Mouse (Mus musculus): Measurements from ENCODE around the gene Ttll11. TPM values are rescaled to one million over a fixed set of nuclear protein-coding genes. Genes with fewer than 3 reads are reported as not detected.

Ttll11 gene
- total and polyA plus RNA-seq, 3 experiments = 2.1 to 6.1 (median 4.0) TPM

DNA sequence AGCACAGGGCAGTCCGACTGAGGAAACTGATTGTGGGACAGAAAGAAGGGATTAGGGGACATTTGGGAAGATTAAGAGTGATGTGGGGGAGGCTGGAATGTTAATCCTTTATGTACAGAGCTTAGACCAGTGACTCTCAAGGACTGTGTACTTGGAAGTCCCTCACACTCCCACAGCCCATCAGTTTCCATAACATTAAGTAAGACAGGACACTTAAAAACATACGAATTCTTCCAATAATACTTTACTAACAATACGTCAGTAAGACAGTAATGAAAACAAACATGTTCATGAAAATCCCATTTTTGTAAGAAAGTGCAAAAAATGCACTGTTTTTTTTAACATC, 127.6 kb downstream of the Ttll11 start:
- no peak for DNase-seq

DNA sequence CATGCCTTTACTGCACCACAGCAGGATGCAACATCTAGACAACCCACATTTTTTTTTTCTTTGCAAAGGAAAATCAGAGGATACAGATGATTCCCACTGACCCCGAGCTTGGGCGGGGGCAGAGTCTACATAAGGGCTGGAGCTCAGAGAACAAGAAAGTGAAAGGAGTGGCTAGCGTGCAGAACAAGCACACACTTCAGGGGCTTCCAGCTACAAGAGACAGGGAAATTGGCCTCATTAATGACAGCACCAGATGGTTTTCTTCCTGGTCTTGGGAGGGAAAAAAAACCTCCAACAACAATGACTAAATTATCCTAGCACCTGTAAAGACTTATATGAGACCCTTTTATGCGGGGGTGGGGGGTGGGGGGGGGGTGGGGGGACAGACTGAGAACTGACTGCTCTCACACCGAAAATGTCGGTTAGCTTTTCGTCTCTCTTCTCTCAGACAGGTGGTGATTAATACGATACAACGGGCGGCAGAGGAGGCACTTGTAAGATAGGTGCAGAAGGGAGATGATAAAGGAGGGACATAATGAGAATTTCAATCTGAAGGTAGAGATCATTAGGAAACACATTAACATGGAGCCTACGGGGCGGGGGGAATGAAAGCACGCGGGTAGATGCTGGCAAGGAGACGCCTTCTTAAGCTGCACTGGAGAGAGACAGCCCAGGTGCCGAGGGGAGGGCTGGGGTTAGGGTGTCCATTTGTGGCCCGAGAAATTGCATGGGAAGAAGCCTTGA, 128.1 kb downstream of the Ttll11 start:
- no peak for DNase-seq

DNA sequence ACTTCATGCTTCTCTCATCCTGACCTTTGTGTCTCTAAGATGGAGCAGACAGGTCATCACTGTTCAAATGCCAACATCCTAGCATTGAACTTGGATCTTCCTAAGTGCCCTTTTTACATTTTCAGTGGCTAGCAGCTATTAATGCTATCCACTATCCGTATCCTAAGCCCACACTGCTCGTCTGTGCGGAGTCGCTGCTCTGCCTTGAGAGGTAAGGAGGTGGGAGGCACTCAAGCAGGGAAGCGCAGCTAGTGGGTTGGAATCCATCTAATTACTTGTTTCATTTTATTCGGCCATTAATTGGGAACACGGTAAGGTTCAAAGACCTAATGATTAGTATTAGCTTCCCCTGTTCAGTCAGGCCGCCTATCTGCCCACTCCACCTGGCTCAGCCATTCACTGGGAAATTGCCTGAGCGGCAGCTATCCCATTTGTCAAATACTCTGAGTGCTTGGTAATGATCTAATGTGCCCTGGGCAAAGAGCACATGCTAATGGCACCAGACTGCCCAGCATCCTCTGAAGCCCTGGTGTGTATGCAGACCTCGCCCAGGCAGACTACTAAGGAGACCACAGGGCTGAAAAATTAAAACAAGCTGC, 130.0 kb downstream of the Ttll11 start:
- no peak for DNase-seq

DNA sequence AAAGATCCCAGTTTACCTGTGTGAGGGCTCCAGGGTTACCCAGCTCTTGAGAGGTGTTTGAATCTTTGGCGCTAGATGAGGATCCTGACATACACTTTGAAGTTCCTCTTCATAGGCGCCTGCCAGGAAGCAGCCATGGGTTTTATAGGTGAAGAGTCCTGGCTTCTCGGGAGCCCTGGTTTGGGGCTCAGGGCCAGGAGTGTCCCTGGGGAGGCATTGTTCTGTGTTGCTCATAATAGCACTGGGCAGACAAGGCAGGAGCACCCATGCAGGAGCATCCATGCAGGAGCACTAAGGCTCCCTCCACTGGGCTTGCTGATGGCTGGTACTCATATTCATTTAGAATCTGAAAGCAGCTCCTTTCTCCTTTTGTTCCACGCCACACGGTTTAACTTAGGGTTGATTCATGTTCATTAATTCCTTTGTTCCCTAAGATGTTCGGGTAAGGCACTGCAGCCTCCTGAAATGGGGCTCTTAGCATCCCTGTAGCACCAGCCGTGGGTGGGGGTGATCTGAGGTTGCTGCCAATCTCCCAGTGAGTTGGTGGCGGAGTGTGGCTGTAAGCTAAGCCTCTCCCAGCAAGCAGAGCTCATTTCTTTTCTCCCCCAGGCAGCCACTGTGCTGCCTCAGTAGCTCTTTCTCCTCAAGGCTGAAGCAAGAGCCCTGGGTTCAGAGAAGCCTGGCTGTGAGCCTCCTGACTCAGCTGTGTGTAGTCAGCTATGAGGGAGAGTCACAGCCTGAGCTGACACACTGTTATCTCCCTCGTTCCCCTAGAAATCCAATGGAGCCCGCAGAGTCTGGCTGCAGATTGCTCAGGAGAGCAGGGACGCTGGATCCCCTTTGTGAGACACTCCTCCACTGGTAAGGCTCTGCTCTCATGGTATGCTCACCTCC, 133.9 kb downstream of the Ttll11 start:
- peak; percentile 68 for DNase-seq

DNA sequence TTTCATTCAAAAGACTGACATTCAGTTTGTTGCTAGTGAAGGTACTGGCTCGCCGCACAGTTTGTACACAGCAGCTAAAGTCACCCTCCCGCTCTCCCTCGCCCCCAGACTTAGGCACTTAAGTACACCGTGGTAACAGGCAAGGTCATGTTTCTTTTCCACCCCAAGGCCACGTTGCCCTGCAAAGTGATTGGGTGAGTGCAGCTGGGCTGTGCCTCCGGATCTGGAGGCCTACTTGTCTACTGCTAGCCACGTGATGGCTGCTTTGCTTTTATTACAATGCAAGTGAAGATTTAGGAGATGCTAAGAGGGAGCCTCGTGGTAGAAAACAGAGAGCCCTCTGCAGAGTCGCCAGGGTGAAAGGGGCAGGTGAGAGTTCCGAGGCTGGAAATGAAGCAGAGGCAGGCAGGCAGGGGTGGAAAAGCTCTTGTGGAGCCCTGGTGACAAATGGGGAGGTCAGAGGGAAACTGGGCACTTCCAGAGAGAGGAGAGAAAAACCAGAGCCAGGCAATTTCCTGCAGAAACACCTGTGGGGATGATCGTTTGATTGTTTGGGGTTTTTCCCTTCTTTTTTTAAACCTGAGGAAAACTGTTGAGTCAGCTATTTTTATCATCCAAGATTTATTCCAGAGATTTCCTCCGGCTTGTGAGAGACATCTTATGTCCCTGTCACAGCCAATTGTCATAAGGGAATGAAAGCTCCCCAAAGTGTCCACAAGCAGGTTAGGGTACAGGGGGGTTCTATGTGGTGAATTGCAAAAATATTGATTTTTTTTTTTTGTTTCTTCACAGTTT, 135.6 kb downstream of the Ttll11 start:
- peak; percentile 65 for DNase-seq

DNA sequence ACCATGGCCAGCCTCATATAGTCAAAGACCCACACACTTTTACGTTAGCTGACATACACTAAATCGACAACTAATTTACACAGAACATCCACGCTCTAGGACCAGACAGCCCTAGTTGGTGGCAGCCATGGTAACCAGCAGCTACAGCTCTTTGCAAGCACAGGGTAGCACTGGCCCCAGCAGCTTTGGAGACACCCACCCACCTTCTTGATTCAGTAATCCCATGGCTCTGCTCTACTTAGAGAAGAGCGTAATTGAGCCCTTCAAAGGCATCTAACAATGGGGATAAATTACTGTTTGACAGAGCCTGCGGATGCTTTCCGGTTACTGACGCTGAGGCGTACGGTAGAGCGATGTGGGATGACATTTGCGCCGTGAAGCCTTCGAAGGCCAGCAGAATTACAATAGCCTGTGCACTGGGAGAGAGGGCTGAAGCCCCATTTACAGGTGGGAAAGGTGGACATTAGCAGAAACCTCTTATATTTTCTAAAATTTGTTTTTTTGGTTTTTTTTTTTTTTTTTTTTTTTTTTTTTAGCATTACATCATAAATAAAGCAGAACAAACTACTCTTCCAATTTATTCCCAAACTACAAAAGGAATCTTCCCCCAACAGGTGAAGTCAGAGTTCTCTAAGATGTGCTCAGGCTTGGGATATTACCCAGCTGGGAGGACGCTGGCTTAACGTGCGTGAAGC, 136.8 kb downstream of the Ttll11 start:
- no peak for DNase-seq

DNA sequence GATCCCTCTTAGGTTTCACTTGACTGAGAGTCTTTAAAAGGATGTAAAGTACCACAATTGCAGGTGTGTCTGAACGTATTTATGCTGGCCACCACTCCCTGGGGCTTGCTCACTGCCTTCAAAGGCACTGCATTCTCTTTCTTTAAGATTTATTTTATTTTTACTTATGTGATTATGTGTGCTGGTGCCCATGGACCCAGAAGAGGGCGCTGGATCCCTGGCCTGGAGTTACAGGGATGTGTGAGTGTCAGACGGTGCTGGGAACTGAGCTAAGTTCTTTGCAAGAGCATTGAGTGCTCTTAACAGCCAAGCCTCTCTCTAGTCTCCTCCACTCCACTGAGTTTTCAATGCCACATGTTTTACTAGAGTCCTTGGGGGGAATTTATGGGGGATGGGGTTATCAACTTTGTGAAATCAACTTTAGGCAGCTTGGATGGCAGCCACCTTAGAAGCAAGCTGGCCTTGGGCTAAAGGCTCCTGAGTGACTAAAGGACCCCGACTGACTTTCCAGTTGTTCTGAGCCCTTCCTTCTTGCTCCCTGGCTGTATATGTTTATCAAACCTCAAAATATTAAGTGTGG, 137.8 kb downstream of the Ttll11 start:
- DNase-seq = peak; percentile 68

DNA sequence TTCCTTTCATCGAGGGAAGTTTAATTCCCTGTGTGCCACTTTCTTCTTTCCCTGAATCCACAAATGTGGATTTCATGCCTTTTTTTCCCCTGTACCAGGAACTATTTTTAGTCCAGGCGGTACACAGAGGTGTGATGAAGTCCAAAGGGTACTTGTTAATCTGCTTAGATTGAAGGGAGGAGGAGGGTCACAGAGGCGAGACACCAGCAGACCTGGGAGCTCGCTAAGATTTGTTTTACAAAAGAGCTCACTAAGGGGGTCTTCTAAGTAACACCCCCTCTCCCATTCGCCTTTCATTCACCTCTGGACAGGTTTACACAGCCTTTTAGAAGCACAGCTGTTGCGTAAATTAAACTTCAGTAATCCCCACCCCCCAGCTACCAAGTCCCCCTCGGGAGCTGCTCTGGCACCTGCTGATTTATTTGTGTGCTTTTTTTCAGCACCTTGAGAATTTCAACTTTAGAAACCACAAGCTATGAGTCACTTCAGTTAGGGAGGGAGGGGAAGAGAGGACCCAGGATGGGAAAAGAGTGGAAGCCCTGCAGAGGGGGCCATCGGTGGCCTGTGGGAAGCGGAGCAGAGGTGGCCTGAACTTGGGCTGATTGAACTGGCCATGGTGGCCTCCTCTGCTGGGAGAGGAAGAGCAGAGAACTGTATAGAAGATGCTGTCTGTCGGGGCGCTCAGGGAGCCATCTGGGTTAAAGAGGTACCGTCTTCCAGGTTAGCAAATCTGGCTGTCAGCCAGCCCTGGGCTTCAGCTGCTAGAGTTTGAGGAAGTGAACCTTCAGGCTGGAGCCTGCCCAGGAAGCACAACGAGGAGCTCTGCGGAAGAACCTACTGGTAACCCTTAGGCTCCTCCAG, 138.5 kb downstream of the Ttll11 start:
- DNase-seq = peak; percentile 47

DNA sequence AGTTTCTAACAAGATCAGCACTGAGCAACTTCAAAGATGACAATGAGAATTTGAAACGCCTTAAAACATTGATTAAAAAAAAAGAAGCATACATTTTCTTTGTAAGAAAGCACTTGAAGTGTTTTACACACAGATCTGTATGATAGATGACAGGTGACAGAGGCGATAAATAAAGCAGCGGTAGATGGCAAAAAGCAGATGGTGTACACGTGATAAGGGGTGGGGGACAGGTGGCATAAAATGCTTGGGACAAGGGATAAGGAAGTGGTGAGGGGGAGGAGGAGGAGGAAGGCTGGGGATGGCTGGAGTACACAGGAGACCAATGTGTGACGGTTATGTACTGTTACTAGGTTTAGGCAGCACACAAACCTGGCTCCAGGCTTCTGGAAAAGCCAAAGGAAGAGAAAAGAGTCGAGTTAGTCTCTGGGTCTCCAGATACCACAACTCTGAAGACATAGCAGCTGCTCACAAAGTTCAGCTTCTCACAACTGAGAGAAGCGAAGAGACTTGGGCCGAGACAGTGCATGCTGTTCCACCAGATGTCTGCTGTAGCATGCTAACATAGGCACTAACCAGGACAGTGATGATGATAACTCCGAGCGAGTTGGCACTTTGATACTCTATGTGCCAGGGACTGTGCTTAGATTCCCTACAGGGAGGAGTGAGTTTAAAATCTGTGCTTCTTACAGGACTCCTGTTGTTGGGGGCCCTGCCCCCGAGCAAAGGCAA, 140.8 kb downstream of the Ttll11 start:
- no peak for DNase-seq

DNA sequence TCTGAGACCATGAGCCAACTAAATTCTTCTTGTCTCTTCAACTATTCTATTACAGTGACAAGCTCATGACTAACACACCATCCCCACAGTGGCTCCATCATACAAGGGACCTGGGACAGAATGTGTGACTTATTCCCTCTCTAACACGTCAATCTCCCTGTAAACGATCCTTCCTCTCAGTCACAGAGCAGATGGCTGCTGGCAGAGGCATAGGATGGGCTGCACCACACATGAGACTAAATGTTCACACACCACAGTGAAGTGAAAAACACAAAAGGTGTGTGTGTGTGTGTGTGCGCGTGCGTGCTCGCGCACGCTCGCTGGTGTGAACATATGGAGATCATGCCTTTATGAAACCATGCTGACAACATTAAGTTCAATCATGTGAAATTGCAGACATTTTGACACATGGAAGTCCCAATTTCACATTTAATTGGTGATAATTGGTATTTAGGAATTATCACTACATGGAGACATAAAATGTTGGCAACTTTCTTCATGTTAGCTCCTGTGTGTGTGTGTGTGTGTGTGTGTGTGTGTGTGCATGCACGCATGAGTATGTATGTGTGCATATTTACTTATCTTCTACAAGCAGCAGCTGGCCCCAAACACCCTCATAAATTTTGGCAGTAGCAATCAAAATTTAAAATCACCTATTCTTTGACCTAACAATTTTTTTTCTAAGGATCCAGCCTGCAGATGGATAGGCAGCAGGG, 145.4 kb downstream of the Ttll11 start:
- DNase-seq = no peak

DNA sequence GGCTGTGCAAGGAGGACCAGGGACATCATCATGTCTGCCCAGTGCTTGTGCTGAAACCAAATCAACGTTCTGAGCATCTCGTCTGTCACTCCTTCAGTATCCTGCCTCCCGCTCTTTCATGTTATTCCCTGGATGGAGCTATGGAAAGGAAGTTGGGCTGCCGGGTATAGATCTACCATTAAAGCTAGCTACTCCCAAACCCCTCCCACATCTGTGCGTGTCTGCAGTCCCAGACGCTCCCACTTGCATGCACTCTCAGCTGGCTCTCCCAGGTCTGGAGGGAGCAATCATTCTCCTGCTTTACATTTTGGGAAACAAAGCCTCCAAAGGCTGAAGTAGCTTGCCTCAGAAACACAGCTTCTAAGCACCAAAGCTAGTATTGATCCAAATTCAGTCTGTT, 146.2 kb downstream of the Ttll11 start:
- DNase-seq = no peak

DNA sequence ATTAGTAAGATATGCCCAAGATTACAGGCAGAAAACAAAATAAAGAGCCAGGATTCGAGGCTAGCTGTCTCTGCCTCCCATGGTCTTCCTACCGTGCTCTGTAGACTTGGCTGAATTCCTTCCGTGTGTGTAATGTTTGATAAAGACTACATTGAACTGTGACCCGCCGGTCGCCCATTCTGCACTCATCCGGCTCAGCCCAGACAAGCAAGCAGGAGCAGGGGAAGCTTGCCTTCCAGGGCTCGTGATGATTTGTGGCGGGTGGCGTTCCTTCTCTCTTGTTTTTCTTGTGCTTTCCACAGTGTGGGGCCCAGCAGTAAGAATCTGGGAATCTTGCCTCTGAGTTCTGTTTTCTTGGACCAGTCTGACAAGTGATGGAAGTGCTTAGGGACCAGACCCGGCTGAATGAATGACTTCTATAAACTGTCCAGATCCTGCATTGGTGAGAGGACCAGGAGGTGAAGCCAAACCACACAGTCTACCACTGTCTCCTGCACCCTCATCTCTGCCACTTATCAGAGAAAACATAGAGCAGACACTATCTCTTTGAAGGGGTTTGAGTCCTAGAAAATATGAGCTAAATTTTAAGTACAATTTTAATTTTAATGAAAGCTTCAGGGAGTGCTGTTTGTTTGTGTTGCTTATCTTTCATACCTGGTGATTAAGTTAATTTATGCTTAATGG, 146.8 kb downstream of the Ttll11 start:
- peak; percentile 43 for DNase-seq

DNA sequence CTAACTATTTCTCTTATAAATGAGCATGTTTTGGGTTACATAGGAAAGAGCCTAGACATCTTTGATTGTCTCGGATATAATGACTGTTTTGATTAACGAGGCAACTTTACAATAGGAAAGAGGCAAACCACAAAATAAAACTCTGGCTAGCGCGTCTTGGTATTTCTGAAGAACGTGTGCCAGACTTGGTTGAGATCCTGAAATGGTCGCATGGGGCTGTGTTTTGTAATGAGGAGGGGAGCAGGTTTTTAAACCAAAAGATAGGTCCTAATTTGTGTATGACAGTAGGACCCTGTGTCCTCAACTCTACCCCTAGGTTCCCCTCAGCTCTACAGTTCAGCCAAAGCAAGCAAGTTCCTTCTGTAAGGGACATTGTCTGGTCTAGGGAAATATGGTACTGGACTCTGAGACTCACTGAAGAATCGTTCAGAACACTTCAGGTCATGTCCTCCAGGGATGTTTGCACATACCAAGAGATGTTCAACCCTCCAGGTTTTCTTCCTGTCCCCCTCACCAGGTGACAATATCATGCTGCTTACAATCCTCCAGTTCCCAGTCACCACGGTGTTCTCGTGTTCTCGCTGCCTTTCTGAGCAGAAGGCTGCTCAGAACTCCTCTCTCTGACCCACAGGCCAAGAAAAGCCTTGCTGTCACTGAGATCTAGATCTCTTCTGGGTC, 147.7 kb downstream of the Ttll11 start:
- DNase-seq = no peak

DNA sequence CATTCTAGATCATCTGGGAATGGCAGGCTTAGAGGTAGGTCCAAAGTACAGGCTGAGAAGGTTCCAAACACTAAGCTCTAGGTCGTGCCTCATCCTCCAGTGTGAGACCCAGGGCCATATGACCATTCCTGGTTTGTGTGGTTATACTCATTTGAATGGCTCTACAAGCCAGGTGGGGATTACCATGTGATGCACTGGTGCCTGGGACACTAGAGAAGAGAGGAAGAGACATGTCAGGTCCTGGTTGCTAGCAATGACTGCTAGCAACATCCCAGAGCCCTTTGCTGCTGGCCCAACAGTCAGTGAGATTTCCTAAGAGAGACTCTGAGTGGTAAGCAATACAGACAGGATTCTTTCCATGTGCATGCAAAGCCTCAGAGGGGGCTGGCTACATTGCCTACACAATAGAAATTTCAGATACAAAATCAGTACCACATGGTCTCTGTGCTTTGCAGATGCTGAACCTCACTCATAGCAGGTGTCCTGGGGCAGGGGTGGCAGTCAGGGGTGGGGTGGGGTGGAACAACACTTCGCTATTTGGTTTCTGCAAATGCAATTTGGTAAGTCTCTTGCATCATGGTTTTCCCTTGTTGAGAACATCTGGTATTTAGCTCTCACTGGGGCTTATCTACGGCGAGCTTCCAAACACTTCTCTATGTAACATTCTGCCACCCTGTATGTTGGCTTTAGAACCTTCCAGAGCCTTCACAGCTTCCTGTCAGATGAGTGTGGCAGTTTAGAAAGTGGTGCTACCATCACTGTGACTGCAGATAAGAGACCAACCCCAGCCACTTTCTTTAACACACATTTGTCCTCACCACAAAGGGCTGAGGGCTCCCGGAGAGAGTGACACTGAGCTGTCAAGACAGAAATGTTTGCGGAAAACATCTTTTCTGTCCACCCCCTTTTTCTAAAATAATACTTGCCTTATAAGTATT, 148.5 kb downstream of the Ttll11 start:
- no peak for DNase-seq

DNA sequence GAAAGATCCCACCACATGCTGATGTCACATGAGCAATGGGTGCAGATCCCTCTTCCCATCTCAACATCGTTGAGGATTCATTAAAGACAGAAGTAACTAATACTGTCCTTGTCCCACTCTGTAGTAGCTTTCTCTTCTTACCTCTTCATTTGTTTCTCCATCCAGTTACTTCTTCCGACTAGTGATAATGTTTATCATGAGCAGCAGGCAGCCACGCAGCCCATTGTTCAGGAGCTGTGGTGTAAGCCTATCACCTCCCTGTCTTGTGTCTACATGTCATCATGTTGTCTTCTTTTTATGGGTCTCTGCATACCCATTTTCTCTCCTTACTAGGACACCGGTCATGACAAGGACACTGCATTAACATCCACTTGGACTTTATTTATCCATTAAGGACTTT, 150.6 kb downstream of the Ttll11 start:
- DNase-seq = no peak

DNA sequence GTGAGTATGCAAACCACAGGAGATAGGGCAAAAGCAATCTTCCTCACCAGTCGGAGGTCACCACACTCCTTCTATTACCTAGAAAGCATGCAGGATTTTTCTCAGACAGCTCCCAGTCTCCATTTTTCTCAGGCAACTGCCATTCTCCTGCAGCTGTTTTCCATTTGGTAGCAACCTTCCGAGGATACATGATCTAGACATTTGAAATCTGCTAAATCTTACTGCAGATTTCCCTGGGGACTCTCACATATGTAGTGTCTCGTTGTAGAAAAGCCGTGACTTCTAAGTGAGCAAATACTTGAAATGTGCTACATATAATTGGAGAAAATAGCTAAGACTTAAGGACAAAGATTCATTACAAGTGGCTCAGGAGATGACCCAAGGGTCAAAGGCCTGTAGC, 151.8 kb downstream of the Ttll11 start:
- DNase-seq = no peak

Measured in adrenal gland, adult 2 months (tissue).